In the genomic region with DNA sequence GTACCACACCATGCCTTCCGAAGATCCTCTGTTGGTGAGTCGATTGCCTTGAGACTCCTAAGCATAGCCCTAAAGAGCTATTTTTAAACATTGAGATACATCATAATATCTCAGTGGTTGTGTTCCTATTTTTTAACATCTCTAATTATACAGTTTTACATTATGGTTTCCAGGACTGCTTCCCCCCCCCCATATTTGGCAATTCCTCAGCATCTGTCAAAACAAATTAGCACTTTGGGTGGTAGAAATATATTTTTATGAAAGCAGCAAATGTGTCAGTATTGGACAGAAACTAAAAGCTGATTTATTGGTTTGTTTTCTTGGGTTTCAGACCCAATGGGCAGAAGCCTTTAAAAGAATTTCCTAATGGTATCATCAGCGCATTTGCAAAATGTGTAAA, we compare ENCODE assay signal across 19 mouse cellular contexts.
"Had no signal": no experiment of that assay in that cellular context is flagged by ENCODE, and none has a peak within 500 bp of the region (broad histone marks: within the 10 kb centered on the region; RNA-seq: fewer than 3 reads in every experiment).

No protein-coding gene starts in this region.

- H3K4me1 ChIP-seq: limb, embryonic 13.5 days; liver, embryonic 12.5 days; liver, embryonic 15.5 days; lung, embryonic 15.5 days; megakaryocyte, embryonic 14.5 days; stomach, embryonic 15.5 days had no signal

- DNase-seq: kidney, postnatal 14 days; kidney, postnatal 4 days; liver; lung, adult 18-20 months; lung, postnatal 10 days; right cerebral cortex, postnatal 25 days; spleen, adult 18-20 months; thymus, postnatal 25 days had no signal

- ATAC-seq: liver, embryonic 12.5 days had no signal

- H3K4me3 ChIP-seq: kidney, embryonic 15.5 days; limb, embryonic 13.5 days; liver, embryonic 12.5 days; liver, embryonic 15.5 days; lung, embryonic 15.5 days; megakaryocyte, embryonic 14.5 days; midbrain, embryonic 10.5 days; midbrain, embryonic 13.5 days; myocyte; neural tube, embryonic 13.5 days; stomach, embryonic 15.5 days had no signal

- H3K9ac ChIP-seq: kidney, embryonic 15.5 days; limb, embryonic 13.5 days; liver, embryonic 12.5 days; liver, embryonic 15.5 days; lung, embryonic 15.5 days; midbrain, embryonic 13.5 days; neural tube, embryonic 13.5 days; stomach, embryonic 15.5 days had no signal

- H3K9me3 ChIP-seq: kidney, embryonic 15.5 days; limb, embryonic 13.5 days; liver, embryonic 12.5 days; liver, embryonic 15.5 days; lung, embryonic 15.5 days; midbrain, embryonic 10.5 days; midbrain, embryonic 13.5 days; stomach, embryonic 15.5 days had no signal

- H3K27ac ChIP-seq: kidney, embryonic 15.5 days; limb, embryonic 13.5 days; liver, embryonic 12.5 days; liver, embryonic 15.5 days; lung, embryonic 15.5 days; midbrain, embryonic 10.5 days; midbrain, embryonic 13.5 days; neural tube, embryonic 13.5 days; stomach, embryonic 15.5 days had no signal

- H3K4me2 ChIP-seq: kidney, embryonic 15.5 days; limb, embryonic 13.5 days; liver, embryonic 12.5 days; liver, embryonic 15.5 days; lung, embryonic 15.5 days; midbrain, embryonic 13.5 days; neural tube, embryonic 13.5 days; stomach, embryonic 15.5 days had no signal

- H3K27me3 ChIP-seq: kidney, embryonic 15.5 days; limb, embryonic 13.5 days; liver, embryonic 12.5 days; liver, embryonic 15.5 days; lung, embryonic 15.5 days; megakaryocyte, embryonic 14.5 days; stomach, embryonic 15.5 days had no signal

- H3K36me3 ChIP-seq: kidney, embryonic 15.5 days; limb, embryonic 13.5 days; liver, embryonic 12.5 days; liver, embryonic 15.5 days; lung, embryonic 15.5 days; midbrain, embryonic 10.5 days; midbrain, embryonic 13.5 days; neural tube, embryonic 13.5 days; stomach, embryonic 15.5 days had no signal
